ENCODE assay signal across 8 mouse cellular contexts in the genomic region with DNA sequence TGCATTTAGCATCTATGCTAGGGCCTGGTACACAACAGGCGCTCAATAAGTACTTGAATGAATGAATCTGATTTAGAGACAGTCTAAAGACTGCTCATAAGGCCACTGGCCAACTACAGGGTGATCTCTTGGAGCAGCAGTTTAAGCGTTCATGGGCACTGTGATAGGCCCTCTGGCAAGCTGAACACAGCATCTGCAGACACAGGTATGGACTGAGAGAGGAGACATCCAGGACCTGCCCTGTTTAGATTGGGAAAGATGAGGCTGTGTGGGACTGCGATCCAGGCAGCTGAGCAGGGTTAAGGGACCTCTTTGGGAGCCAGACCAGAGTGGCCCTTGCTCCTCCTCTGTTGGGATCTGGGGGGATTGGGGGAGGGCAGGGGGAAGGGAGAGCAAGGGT. TPM values are rescaled to one million over a fixed set of nuclear protein-coding genes. Genes with fewer than 3 reads are reported as not detected.
DNase-seq lines count a peak whose midpoint lies in the region; ATAC-seq and TF ChIP-seq lines count a peak whose summit lies in the region.

A gene (minus strand): TSS at position 101 of the 400 bp plus-strand sequence.

- H3K27me3 ChIP-seq in heart, adult 2 months (ENCODE audit: control insufficient read depth, insufficient read depth, low read length), result peaks cover 20% of the 10 kb centered on the region
- H3K27me3 ChIP-seq in stomach, embryonic 15.5 days (replicated peaks), result peaks cover 52% of the 10 kb centered on the region

- H3K9me3 ChIP-seq in stomach, embryonic 15.5 days, result no peaks in the 10 kb centered on the region

- no peak for TF ChIP-seq CTCF in heart, adult 2 months (IDR thresholded peaks at IDR 0.05)

- 37% methylated on average over 3 of the region's 3 CpGs for WGBS in heart, adult 2 months
- WGBS in stomach, embryonic 15.5 days, result 42% methylated on average over 3 of the region's 3 CpGs

- DNase-seq in heart, adult 2 months, result no peak
- no peak for DNase-seq in heart, adult 9 months (ENCODE audit: low spot score in 2 of 2)
- DNase-seq in thymus, postnatal 0 days (ENCODE audit: low spot score), result no peak
- DNase-seq in thymus, postnatal 4 days, result no peak
- DNase-seq in left cerebral cortex, postnatal 4 days, result no peak
- DNase-seq in frontal cortex, postnatal 25 days (ENCODE audit: low spot score in 2 of 2), result no peak
- DNase-seq in kidney, adult 8-10 months, result no peak

- H3K27ac ChIP-seq in heart, adult 2 months, result no peak within 1 kb of the TSS
- H3K27ac ChIP-seq in stomach, embryonic 15.5 days, result no peak within 1 kb of the TSS

- peak within 1 kb of the TSS; percentile 34; the same call in 1 of the 2 replicates for H3K4me3 ChIP-seq in heart, adult 2 months
- peak within 1 kb of the TSS; percentile 47 for H3K4me3 ChIP-seq in stomach, embryonic 15.5 days (replicated peaks)

- no peaks in the 10 kb centered on the region for H3K79me2 ChIP-seq in heart, adult 2 months (replicated peaks; ENCODE audit: control insufficient read depth, insufficient read depth, low read length)

- H3K4me2 ChIP-seq in stomach, embryonic 15.5 days, result peak within 1 kb of the TSS; percentile 81

- TF ChIP-seq POLR2A in heart, adult 2 months (IDR thresholded peaks at IDR 0.05; ENCODE audit: insufficient read depth, low read depth, low read length), result no peak

- H3K4me1 ChIP-seq in heart, adult 2 months (ENCODE audit: control insufficient read depth, insufficient read depth, low read length), result no peaks in the 10 kb centered on the region
- H3K4me1 ChIP-seq in stomach, embryonic 15.5 days, result peaks cover 15% of the 10 kb centered on the region

- H3K36me3 ChIP-seq in heart, adult 2 months (ENCODE audit: control insufficient read depth, insufficient read depth, low read length), result no peaks in the 10 kb centered on the region
- H3K36me3 ChIP-seq in stomach, embryonic 15.5 days, result no peaks in the 10 kb centered on the region

- no peak for TF ChIP-seq EP300 in heart, adult 2 months (IDR thresholded peaks at IDR 0.05; ENCODE audit: insufficient read depth, low read depth, low read length)

- peak within 1 kb of the TSS; percentile 57 for H3K9ac ChIP-seq in heart, adult 2 months (ENCODE audit: low read depth, low read length)
- peak within 1 kb of the TSS; percentile 29; the same call in 1 of the 2 replicates for H3K9ac ChIP-seq in stomach, embryonic 15.5 days

- no peak for ATAC-seq in stomach, embryonic 15.5 days (ENCODE audit: insufficient read depth, low FRiP score, low read depth)

- intact Hi-C loops in heart, adult 2 months (cut with DNase I), result no loop called here
- intact Hi-C loops in left cerebral cortex, postnatal 4 days (cut with DNase I), result loop anchor here (2.0 kb wide), 1 partner anchor 33 kb away; no protein-coding TSS in a partner anchor

RNA-seq across cellular contexts. Expression of the gene that starts here (rescaled TPM):
- 1 to 10 TPM; 2.1 to 2.7 TPM for total RNA-seq in heart, adult 2 months (2021)
- 3.5 and 4.2 TPM in 2 replicates for polyA plus RNA-seq in heart, adult 2 months (2012; rRNA removed)
- 43.4 and 43.7 TPM in 2 replicates for polyA plus RNA-seq in thymus, postnatal 0 days (2015; fragmentation: Nextera tagmentation; extraction: Ambion mirVana)
- 100 to 1,000 TPM; 122 to 124 TPM for total RNA-seq in left cerebral cortex, postnatal 4 days (2021)
- polyA plus RNA-seq in stomach, embryonic 15.5 days (2015; fragmentation: Nextera tagmentation; extraction: Ambion mirVana), result 5.2 and 5.6 TPM in 2 replicates

Comparison
In these comparisons a context has a peak if more than half of its experiments do, and no peak if none do; other contexts are left out.
1. RNA of the gene that starts here (total RNA-seq): 122 to 124 TPM in left cerebral cortex, postnatal 4 days; 2.1 to 2.7 TPM in heart, adult 2 months; every median in the first group is over 10 times any median in the second.